Mouse (Mus musculus) forebrain, embryonic 10.5 days (tissue): Measurements from ENCODE around the gene Spats2l. TPM values are rescaled to one million over a fixed set of nuclear protein-coding genes. Genes with fewer than 3 reads are reported as not detected.

Experiments
- DNase-seq: peaks from one replicate; pipeline ENCODE4 v3.0.0-alpha.2; 2017; ENCODE audit warnings: low spot score; ENCODE audit errors: extremely low spot score
- H3K27ac ChIP-seq: fragments of 300-500 bp; sonication (generic); 2 replicates; pipeline ENCODE4 v1.5.1; 2016; ENCODE audit warnings: mild to moderate bottlenecking
- H3K27me3 ChIP-seq: fragments of 300-500 bp; sonication (generic); 2 replicates; pipeline ENCODE4 v1.6.1; 2016; ENCODE audit warnings: mild to moderate bottlenecking; ENCODE audit not compliant: poor library complexity, severe bottlenecking
- H3K36me3 ChIP-seq: fragments of 300-500 bp; sonication (generic); replicated peaks from 2 replicates; pipeline ENCODE4 v1.6.1; 2016; ENCODE audit warnings: mild to moderate bottlenecking, moderate library complexity
- H3K4me1 ChIP-seq: fragments of 300-500 bp; sonication (generic); 2 replicates; pipeline ENCODE4 v1.6.1; 2016
- H3K4me3 ChIP-seq: fragments of 300-500 bp; sonication (generic); 2 replicates; pipeline ENCODE4 v1.5.1; 2016; ENCODE audit warnings: mild to moderate bottlenecking, moderate library complexity
- H3K9me3 ChIP-seq: fragments of 300-500 bp; sonication (generic); 2 replicates; pipeline ENCODE4 v1.6.1; 2016; ENCODE audit warnings: mild to moderate bottlenecking, moderate library complexity
- WGBS: fragments of 180-500 bp; shearing (Covaris S2); methylation state at CpG from one replicate; pipeline ENCODE4 v1.1.7; 2016; 5-methylcytosine and 5-hydroxymethylcytosine counted together
- polyA plus RNA-seq: library from polyadenylated mRNA; unstranded; fragments of >200 nt; fragmentation: Nextera tagmentation; extraction: Ambion mirVana; gene quantifications from 2 replicates; pipeline ENCODE4 v1.2.1, GENCODE M21; 2016

Gene Spats2l
- polyA plus RNA-seq, 1 experiment from 2014 or later: 19.0 TPM

- DNase-seq: no peak
- Histone ChIP-seq H3K9me3 (no peaks in the 10 kb centered on the region), H3K36me3 (no peaks in the 10 kb centered on the region), H3K27me3 (no peaks in the 10 kb centered on the region), H3K4me1 (no peaks in the 10 kb centered on the region), H3K4me3 (no peak overlapping the region), H3K27ac (no peak overlapping the region)
- WGBS: 87% methylated on average over 4 of the region's 4 CpGs
Observed at GRCm38 (mm10) chr1:57918567-57918966, 144.6 kb downstream of the Spats2l start.

- Histone ChIP-seq H3K27me3 (peaks cover 5% of the 10 kb centered on the region; the same call in 1 of the 2 replicates), H3K27ac (no peak overlapping the region), H3K4me1 (no peaks in the 10 kb centered on the region), H3K36me3 (no peaks in the 10 kb centered on the region), H3K4me3 (no peak overlapping the region), H3K9me3 (no peaks in the 10 kb centered on the region)
- WGBS: 71% methylated on average over 1 of the region's 1 CpGs
- DNase-seq: no peak
Observed at GRCm38 (mm10) chr1:57934287-57934686, 160.3 kb downstream of the Spats2l start.

GRCm38 (mm10) chr1:57940691-57941090 lies 166.7 kb downstream of the Spats2l start:
- Histone ChIP-seq H3K4me3 (no peak overlapping the region), H3K27me3 (peaks cover 25% of the 10 kb centered on the region), H3K9me3 (no peaks in the 10 kb centered on the region), H3K27ac (no peak overlapping the region), H3K36me3 (no peaks in the 10 kb centered on the region), H3K4me1 (peaks cover 27% of the 10 kb centered on the region)
- 46% methylated on average over 10 of the region's 10 CpGs for WGBS
- DNase-seq: no peak

GRCm38 (mm10) chr1:57941095-57941494 lies 167.1 kb downstream of the Spats2l start:
- no peak for DNase-seq
- Histone ChIP-seq H3K36me3 (0 out of 2 replicates have a peak, but pooled peaks cover 2% of the 10 kb centered on the region), H3K27me3 (peaks cover 25% of the 10 kb centered on the region), H3K9me3 (no peaks in the 10 kb centered on the region), H3K27ac (0 out of 2 replicates have a peak overlapping the region, but pooled peaks have one; percentile 20), H3K4me1 (peaks cover 27% of the 10 kb centered on the region), H3K4me3 (no peak overlapping the region)
- WGBS: 64% methylated on average over 7 of the region's 7 CpGs

GRCm38 (mm10) chr1:57941734-57942133 lies 167.8 kb downstream of the Spats2l start:
- peaks cover 27% of the 10 kb centered on the region for H3K4me1 ChIP-seq
- DNase-seq: no peak
- H3K36me3 ChIP-seq: 0 out of 2 replicates have a peak, but pooled peaks cover 5% of the 10 kb centered on the region
- no peak overlapping the region for H3K4me3 ChIP-seq
- no peak overlapping the region for H3K27ac ChIP-seq
- peaks cover 25% of the 10 kb centered on the region for H3K27me3 ChIP-seq
- 45% methylated on average over 11 of the region's 11 CpGs for WGBS
- H3K9me3 ChIP-seq: no peaks in the 10 kb centered on the region

- H3K27me3 ChIP-seq: peaks cover 25% of the 10 kb centered on the region
- 69% methylated on average over 6 of the region's 6 CpGs for WGBS
- no peak overlapping the region for H3K4me3 ChIP-seq
- H3K36me3 ChIP-seq: 0 out of 2 replicates have a peak, but pooled peaks cover 5% of the 10 kb centered on the region
- peaks cover 28% of the 10 kb centered on the region for H3K4me1 ChIP-seq
- DNase-seq: no peak
- no peak overlapping the region for H3K27ac ChIP-seq
- no peaks in the 10 kb centered on the region for H3K9me3 ChIP-seq
Observed at GRCm38 (mm10) chr1:57942215-57942614, 168.3 kb downstream of the Spats2l start.

GRCm38 (mm10) chr1:57947552-57948347 lies 173.8 kb downstream of the Spats2l start:
- Histone ChIP-seq H3K9me3 (no peaks in the 10 kb centered on the region), H3K36me3 (0 out of 2 replicates have a peak, but pooled peaks cover 10% of the 10 kb centered on the region), H3K27me3 (peaks cover 6% of the 10 kb centered on the region; the same call in 1 of the 2 replicates), H3K4me3 (no peak overlapping the region), H3K4me1 (peaks cover 31% of the 10 kb centered on the region), H3K27ac (no peak overlapping the region)
- 68% methylated on average over 2 of the region's 2 CpGs for WGBS
- DNase-seq: no peak

- WGBS: 18% methylated on average over 1 of the region's 1 CpGs
- peaks cover 18% of the 10 kb centered on the region; the same call in 1 of the 2 replicates for H3K36me3 ChIP-seq
- peaks cover 35% of the 10 kb centered on the region for H3K4me1 ChIP-seq
- H3K4me3 ChIP-seq: no peak overlapping the region
- H3K27ac ChIP-seq: no peak overlapping the region
- H3K9me3 ChIP-seq: no peaks in the 10 kb centered on the region
- H3K27me3 ChIP-seq: no peaks in the 10 kb centered on the region
- DNase-seq: no peak
Observed at GRCm38 (mm10) chr1:57949195-57949594, 175.2 kb downstream of the Spats2l start.

- Histone ChIP-seq H3K27ac (no peak overlapping the region), H3K4me1 (peaks cover 35% of the 10 kb centered on the region)
- DNase-seq: no peak
Observed at GRCm38 (mm10) chr1:57949716-57950115, 175.8 kb downstream of the Spats2l start.

GRCm38 (mm10) chr1:57952509-57952908 lies 178.5 kb downstream of the Spats2l start:
- WGBS: 96% methylated on average over 4 of the region's 4 CpGs
- H3K9me3 ChIP-seq: no peaks in the 10 kb centered on the region
- no peak for DNase-seq
- H3K27ac ChIP-seq: no peak overlapping the region
- H3K36me3 ChIP-seq: peaks cover 33% of the 10 kb centered on the region
- H3K27me3 ChIP-seq: no peaks in the 10 kb centered on the region
- no peak overlapping the region for H3K4me3 ChIP-seq
- peaks cover 31% of the 10 kb centered on the region for H3K4me1 ChIP-seq

More at GRCm38 (mm10) chr1:57949716-57950115, 175.8 kb downstream of the Spats2l start:
- H3K27me3 ChIP-seq: no peaks in the 10 kb centered on the region
- 65% methylated on average over 5 of the region's 5 CpGs for WGBS
- H3K36me3 ChIP-seq: peaks cover 21% of the 10 kb centered on the region
- H3K4me3 ChIP-seq: no peak overlapping the region
- no peaks in the 10 kb centered on the region for H3K9me3 ChIP-seq

GRCm38 (mm10) chr1:57953586-57954375 lies 179.8 kb downstream of the Spats2l start:
- H3K27me3 ChIP-seq: no peaks in the 10 kb centered on the region
- H3K36me3 ChIP-seq: peaks cover 38% of the 10 kb centered on the region
- H3K4me3 ChIP-seq: no peak overlapping the region
- DNase-seq: no peak
- no peaks in the 10 kb centered on the region for H3K9me3 ChIP-seq
- peaks cover 20% of the 10 kb centered on the region for H3K4me1 ChIP-seq
- no peak overlapping the region for H3K27ac ChIP-seq
- WGBS: 90% methylated on average over 16 of the region's 16 CpGs

- peaks cover 14% of the 10 kb centered on the region for H3K4me1 ChIP-seq
- no peak overlapping the region for H3K4me3 ChIP-seq
- no peak overlapping the region for H3K27ac ChIP-seq
- H3K36me3 ChIP-seq: peaks cover 44% of the 10 kb centered on the region
- H3K27me3 ChIP-seq: no peaks in the 10 kb centered on the region
- no peaks in the 10 kb centered on the region for H3K9me3 ChIP-seq
- no peak for DNase-seq
- 89% methylated on average over 5 of the region's 5 CpGs for WGBS
Observed at GRCm38 (mm10) chr1:57954376-57954765, 180.4 kb downstream of the Spats2l start.

GRCm38 (mm10) chr1:57955774-57956173 lies 181.8 kb downstream of the Spats2l start:
- peaks cover 57% of the 10 kb centered on the region for H3K36me3 ChIP-seq
- DNase-seq: no peak
- no peak overlapping the region for H3K4me3 ChIP-seq
- WGBS: 88% methylated on average over 1 of the region's 1 CpGs
- no peaks in the 10 kb centered on the region for H3K27me3 ChIP-seq
- no peaks in the 10 kb centered on the region for H3K9me3 ChIP-seq
- no peak overlapping the region for H3K27ac ChIP-seq
- H3K4me1 ChIP-seq: peaks cover 12% of the 10 kb centered on the region
